Mouse (Mus musculus) forebrain, embryonic 14.5 days (tissue): ENCODE data around the gene Sall2. TPM values are rescaled to one million over a fixed set of nuclear protein-coding genes. Genes with fewer than 3 reads are reported as not detected.

Experiments
- ATAC-seq: fragments of 200-750 bp; cut with Nextera tagmentation; 2 replicates; pipeline ENCODE4 v1.8.0; 2017; ENCODE audit warnings: mild to moderate bottlenecking, moderate library complexity
- DNase-seq: peaks from one replicate; pipeline ENCODE4 v3.0.0-alpha.2; 2015; ENCODE audit warnings: low spot score
- H3K27ac ChIP-seq: fragments of 300-500 bp; sonication (generic); 2 replicates; pipeline ENCODE4 v1.5.1; 2014; ENCODE audit warnings: low read depth, mild to moderate bottlenecking, control low read depth, low read length, moderate library complexity
- H3K27me3 ChIP-seq: fragments of 300-500 bp; sonication (generic); replicated peaks from 2 replicates; pipeline ENCODE4 v1.6.1; 2014; ENCODE audit warnings: low read length, control low read depth, mixed read lengths; ENCODE audit not compliant: control insufficient read depth, insufficient read depth
- H3K36me3 ChIP-seq: fragments of 300-500 bp; sonication (generic); 2 replicates; pipeline ENCODE4 v1.6.1; 2014; ENCODE audit warnings: low read length, control low read depth; ENCODE audit not compliant: control insufficient read depth, insufficient read depth
- H3K4me1 ChIP-seq: fragments of 300-500 bp; sonication (generic); 2 replicates; pipeline ENCODE4 v1.6.1; 2014; ENCODE audit warnings: antibody characterized with exemption, low read length, control low read depth; ENCODE audit not compliant: control insufficient read depth, insufficient read depth
- H3K4me2 ChIP-seq: fragments of 300-500 bp; sonication (generic); 2 replicates; pipeline ENCODE4 v1.6.1; 2014; ENCODE audit warnings: mild to moderate bottlenecking, control low read depth, low read length
- H3K4me3 ChIP-seq: fragments of 300-500 bp; sonication (generic); 2 replicates; pipeline ENCODE4 v1.5.1; 2014; ENCODE audit warnings: low read depth, low read length, control low read depth
- H3K9ac ChIP-seq: fragments of 300-500 bp; sonication (generic); 2 replicates; pipeline ENCODE4 v1.6.1; 2014; ENCODE audit warnings: mild to moderate bottlenecking, low read length, control low read depth, moderate library complexity
- H3K9me3 ChIP-seq: fragments of 300-500 bp; sonication (generic); replicated peaks from 2 replicates; pipeline ENCODE4 v1.6.1; 2016; ENCODE audit warnings: low read length, control low read depth, mixed read lengths; ENCODE audit not compliant: control insufficient read depth
- WGBS: fragments of 180-500 bp; shearing (Covaris S2); extraction: QIAGEN DNeasy Blood & Tissue Kit; methylation state at CpG from one replicate; pipeline ENCODE4 v1.1.7; 2014; 5-methylcytosine and 5-hydroxymethylcytosine counted together
- polyA plus RNA-seq: library from polyadenylated mRNA; unstranded; fragments of >200 nt; fragmentation: Nextera tagmentation; extraction: Ambion mirVana; gene quantifications from 2 replicates; pipeline ENCODE4 v1.2.1, GENCODE M21; 2014

Gene Sall2
- polyA plus RNA-seq, 1 experiment from 2014 or later = 25.1 TPM

DNA sequence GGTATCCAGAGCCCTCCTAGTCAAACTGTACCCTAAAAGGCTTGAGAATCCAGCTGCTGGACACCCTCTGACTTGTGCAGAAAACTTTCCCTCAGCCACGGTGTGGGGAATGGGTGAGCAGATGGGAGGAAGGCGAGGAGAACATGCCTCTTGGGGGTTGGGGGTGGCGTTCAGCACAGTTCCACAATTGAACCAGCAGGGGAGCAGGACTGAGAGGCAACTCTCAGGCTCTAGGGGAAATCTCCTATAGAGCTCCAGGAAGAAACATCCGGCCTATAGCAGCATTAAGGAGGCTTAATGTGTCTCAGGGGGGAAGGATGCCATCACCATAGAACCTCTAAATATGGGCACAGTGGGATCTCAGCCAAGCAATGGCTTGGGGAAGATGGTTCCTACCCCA is 2.7 kb downstream of the Sall2 start:
- no peaks in the 10 kb centered on the region for H3K36me3 ChIP-seq
- no peak overlapping the region for H3K27ac ChIP-seq
- no peaks in the 10 kb centered on the region for H3K27me3 ChIP-seq
- peaks cover 10% of the 10 kb centered on the region for H3K4me1 ChIP-seq
- ATAC-seq = peak; percentile 45; the same call in 1 of the 2 replicates
- peak; percentile 58 for DNase-seq
- H3K9ac ChIP-seq = peak overlapping the region; percentile 38; the same call in 1 of the 2 replicates
- WGBS = 3% methylated on average over 4 of the region's 4 CpGs
- H3K4me2 ChIP-seq = peak overlapping the region; percentile 81
- peak overlapping the region; percentile 8; the same call in 1 of the 2 replicates for H3K4me3 ChIP-seq
- H3K9me3 ChIP-seq = no peaks in the 10 kb centered on the region

DNA sequence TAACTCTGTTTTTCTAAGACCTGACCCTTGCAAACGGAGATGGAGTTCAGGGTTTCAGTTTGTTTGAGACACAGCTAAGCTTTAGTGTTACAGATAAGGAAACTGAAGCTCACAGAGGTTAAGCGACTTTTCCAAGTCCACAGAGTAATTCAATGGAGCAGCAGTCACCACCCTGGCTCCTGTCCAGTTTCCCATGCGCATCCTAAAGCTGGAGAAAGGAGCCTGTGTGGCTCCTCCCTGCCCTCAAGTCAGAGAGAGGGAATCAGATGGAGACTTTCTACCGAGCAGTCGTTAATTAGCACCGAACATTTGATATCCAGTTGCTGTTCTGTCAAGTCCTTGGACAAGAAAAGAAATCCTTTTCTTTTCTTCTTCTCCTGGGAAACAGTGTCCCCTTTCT is 9.2 kb downstream of the Sall2 start:
- ATAC-seq = no peak
- H3K27ac ChIP-seq = no peak overlapping the region
- no peak for DNase-seq

DNA sequence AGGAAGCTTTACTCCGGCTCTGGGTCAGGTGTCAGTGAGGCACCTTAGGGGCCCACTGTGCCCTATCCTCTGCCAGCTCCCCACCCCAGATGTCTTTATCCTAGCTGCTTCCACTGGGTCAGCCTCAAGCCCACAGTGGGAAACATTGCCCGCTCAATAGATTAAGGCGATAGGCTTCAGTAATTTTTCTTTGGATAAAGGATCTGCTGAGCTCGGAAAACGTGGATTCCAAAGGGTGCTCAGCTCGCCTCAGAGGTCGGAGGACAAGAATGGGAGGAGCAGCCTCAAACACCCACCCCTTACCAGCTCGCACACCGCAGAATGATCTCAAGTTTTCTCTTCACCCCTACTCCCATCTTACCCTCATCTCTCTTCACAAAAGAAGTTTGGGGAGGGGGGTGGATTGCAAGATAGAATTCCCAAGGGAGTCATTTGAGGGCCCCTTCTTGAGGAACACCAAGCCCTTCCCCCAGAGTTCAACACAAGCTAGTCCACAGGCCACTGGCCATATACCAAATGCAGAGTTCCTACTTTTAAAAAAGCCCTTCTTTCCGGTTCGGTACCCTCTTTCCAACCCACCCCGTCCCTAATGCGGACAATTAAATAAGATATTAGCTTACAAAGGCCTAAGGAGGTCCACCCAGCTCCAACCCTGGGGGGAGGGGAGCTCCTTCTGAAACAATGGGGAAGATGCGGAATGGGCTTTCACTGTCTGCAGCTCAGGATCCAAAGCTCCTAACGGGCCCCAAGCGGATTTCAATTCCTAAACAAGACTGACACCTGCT is 11.9 kb downstream of the Sall2 start:
- DNase-seq = peak; percentile 56
- H3K27ac ChIP-seq = peak overlapping the region; percentile 90
- peak; percentile 67 for ATAC-seq
- H3K9ac ChIP-seq = peak overlapping the region; percentile 94
- no peaks in the 10 kb centered on the region for H3K9me3 ChIP-seq
- H3K4me1 ChIP-seq = peaks cover 19% of the 10 kb centered on the region
- peak overlapping the region; percentile 82 for H3K4me2 ChIP-seq
- peaks cover 32% of the 10 kb centered on the region for H3K36me3 ChIP-seq
- H3K27me3 ChIP-seq = no peaks in the 10 kb centered on the region
- 3% methylated on average over 15 of the region's 16 CpGs for WGBS
- peak overlapping the region; percentile 77 for H3K4me3 ChIP-seq

More for the DNA sequence above, 9.2 kb downstream of the Sall2 start:
- no peak overlapping the region for H3K4me2 ChIP-seq
- peaks cover 12% of the 10 kb centered on the region for H3K4me1 ChIP-seq
- 40% methylated on average over 6 of the region's 6 CpGs for WGBS
- no peaks in the 10 kb centered on the region for H3K9me3 ChIP-seq
- H3K27me3 ChIP-seq = no peaks in the 10 kb centered on the region
- H3K36me3 ChIP-seq = peaks cover 5% of the 10 kb centered on the region; the same call in 1 of the 2 replicates
- H3K9ac ChIP-seq = no peak overlapping the region
- H3K4me3 ChIP-seq = no peak overlapping the region

DNA sequence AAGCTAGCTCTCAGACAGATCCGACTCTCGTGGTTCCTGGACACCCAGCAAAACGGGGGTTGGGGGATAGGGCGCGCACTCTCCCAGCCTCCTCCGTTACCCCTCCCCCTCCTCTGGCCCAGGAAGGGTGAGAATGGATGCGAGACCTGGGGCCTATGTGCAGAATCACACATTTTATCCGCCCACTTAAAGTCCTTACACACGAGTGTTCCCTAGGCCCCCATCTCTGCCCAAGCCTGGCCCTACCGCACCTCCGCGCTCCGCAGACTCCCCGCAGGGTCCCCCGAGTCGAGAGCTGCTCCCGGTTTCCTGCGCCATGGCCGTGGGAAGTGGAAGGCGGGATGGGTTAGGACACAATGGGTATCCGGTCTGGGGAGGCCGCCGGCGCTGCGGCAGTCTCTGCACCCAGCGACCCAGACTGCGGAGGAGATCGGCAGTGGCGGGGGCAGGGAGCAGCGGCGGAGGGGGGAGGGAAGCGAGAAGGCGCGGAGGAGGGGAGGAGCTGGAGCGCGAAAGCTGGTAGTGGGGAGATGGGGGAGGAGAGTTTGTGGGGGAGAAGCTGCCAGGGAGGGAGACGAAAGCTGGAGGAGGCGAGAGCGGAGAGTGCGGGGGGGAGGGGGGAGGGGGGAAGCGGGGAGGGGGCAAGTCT is 12.6 kb downstream of the Sall2 start:
- peak; percentile 91 for DNase-seq
- under 1% methylated on average over 27 of the region's 41 CpGs for WGBS
- Histone ChIP-seq H3K4me1 (peaks cover 19% of the 10 kb centered on the region), H3K27me3 (no peaks in the 10 kb centered on the region), H3K4me3 (peak overlapping the region; percentile 77), H3K9me3 (no peaks in the 10 kb centered on the region), H3K4me2 (peak overlapping the region; percentile 82), H3K27ac (peak overlapping the region; percentile 90), H3K9ac (peak overlapping the region; percentile 94), H3K36me3 (peaks cover 37% of the 10 kb centered on the region)
- ATAC-seq = peak; percentile 86

DNA sequence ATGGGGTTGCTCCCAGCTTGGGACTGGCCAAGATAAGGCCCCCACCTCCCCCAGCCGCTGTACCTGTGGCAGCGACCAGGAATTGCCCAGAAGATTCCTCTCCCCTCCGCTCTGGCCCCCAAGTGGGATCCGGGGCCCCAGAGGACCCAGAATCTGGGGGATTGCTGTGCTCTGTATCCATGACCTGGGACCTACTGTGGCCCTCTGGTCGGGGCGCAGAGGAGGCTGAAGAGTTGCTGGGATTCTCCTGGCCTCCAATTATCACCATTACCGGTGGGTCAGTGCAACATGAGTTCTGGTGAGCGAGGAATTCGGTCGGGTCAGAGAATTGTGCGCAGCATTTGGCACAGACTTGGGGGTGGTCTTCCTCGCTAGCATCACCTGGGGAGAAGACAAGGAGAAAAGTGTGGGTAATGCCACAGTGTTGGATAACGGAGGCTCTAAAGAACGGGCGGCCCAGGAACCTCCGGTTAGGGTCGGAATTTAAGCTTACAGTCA is 13.2 kb downstream of the Sall2 start:
- Histone ChIP-seq H3K9me3 (no peaks in the 10 kb centered on the region), H3K9ac (peak overlapping the region; percentile 94), H3K27ac (peak overlapping the region; percentile 90), H3K27me3 (no peaks in the 10 kb centered on the region), H3K4me3 (peak overlapping the region; percentile 77), H3K36me3 (peaks cover 37% of the 10 kb centered on the region), H3K4me1 (peaks cover 19% of the 10 kb centered on the region), H3K4me2 (peak overlapping the region; percentile 82)
- 6% methylated on average over 17 of the region's 17 CpGs for WGBS
- ATAC-seq (no peak; the same call in 1 of the 2 replicates), DNase-seq (no peak)

GRCm38 (mm10) chr14:52314808-52315150 is 13.8 kb downstream of the Sall2 start:
- no peaks in the 10 kb centered on the region for H3K27me3 ChIP-seq
- peak overlapping the region; percentile 82 for H3K4me2 ChIP-seq
- DNase-seq (no peak), ATAC-seq (no peak)
- no peak overlapping the region for H3K27ac ChIP-seq
- peak overlapping the region; percentile 94 for H3K9ac ChIP-seq
- H3K9me3 ChIP-seq = no peaks in the 10 kb centered on the region
- 40% methylated on average over 8 of the region's 8 CpGs for WGBS
- H3K4me3 ChIP-seq = peak overlapping the region; percentile 77
- H3K4me1 ChIP-seq = peaks cover 19% of the 10 kb centered on the region
- peaks cover 37% of the 10 kb centered on the region for H3K36me3 ChIP-seq

GRCm38 (mm10) chr14:52313931-52314807 is 14.4 kb downstream of the Sall2 start:
- 86% methylated on average over 26 of the region's 26 CpGs for WGBS
- H3K4me3 ChIP-seq = peak overlapping the region; percentile 77; the same call in 1 of the 2 replicates
- H3K9me3 ChIP-seq = no peaks in the 10 kb centered on the region
- H3K36me3 ChIP-seq = peaks cover 37% of the 10 kb centered on the region
- H3K27me3 ChIP-seq = no peaks in the 10 kb centered on the region
- ATAC-seq (no peak), DNase-seq (no peak)
- peaks cover 19% of the 10 kb centered on the region for H3K4me1 ChIP-seq
- H3K9ac ChIP-seq = 0 out of 2 replicates have a peak overlapping the region, but pooled peaks have one; percentile 0
- H3K4me2 ChIP-seq = peak overlapping the region; percentile 82
- no peak overlapping the region for H3K27ac ChIP-seq

- Histone ChIP-seq H3K9me3 (no peaks in the 10 kb centered on the region), H3K36me3 (peaks cover 37% of the 10 kb centered on the region), H3K27ac (no peak overlapping the region), H3K9ac (no peak overlapping the region), H3K27me3 (no peaks in the 10 kb centered on the region), H3K4me3 (no peak overlapping the region), H3K4me1 (peaks cover 15% of the 10 kb centered on the region), H3K4me2 (peak overlapping the region; percentile 4; the same call in 1 of the 2 replicates)
- DNase-seq = peak; percentile 84
- WGBS = 70% methylated on average over 2 of the region's 2 CpGs
- ATAC-seq = peak; percentile 16; the same call in 1 of the 2 replicates
Measured at GRCm38 (mm10) chr14:52310906-52311305, 17.7 kb downstream of the Sall2 start.
